Mouse (Mus musculus) heart, adult 9 months (tissue): ENCODE data around the gene Park7.

Experiments used
- DNase-seq, 2 experiments: peaks; one replicate each; pipeline ENCODE4 v3.0.0; 2022; ENCODE audit warnings: low spot score in 2 of 2

Park7 gene

DNA sequence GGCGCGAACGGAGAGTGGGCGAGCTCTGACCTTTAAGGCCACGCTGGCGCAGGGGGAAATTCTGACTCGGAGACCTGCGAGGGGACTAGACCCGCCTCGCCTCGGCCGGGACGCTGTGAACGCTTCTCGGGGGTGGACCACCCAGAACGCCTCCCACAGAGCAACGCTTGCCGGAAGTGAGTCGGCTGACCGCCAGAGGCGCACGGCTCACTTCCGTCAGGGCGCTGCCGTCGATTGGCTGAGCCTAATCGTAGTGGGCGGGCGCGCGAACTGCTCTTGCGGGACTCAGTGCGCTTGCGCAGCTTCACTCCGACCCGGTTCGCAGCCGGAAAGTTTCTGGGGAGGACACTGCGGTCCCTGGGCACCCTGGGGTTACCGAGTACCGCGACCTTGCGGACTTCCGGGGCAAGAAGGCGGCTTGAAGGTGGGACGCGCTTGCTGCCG is at the start of gene Park7, which contains the start of gene Tnfrsf9:
Park7 (minus strand) TSS at position 148 of the 444 bp plus-strand sequence.
Tnfrsf9 (plus strand) TSS at position 273 of the 444 bp plus-strand sequence.
- peak; percentile 96 to 97 for DNase-seq

DNA sequence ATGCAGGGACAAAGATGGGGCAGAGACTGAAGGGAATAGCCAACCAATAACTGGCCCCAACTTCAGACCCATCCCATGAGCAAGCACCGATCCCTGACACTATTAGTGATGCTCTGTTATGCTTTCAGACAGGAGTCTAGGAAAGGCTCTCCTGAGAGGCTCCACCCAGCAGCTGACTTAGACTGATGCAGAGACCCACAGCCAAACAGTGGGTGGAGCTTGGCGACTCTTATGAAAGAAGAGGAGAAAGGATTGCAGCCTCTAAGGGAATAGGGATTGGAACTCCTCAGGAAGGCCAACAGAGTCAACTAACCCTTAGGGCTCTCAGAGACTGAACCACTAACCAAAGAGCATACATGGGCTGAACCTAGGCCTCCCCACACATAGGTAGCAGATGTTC is 49.5 kb upstream of the Park7 start:
- no peak for DNase-seq

DNA sequence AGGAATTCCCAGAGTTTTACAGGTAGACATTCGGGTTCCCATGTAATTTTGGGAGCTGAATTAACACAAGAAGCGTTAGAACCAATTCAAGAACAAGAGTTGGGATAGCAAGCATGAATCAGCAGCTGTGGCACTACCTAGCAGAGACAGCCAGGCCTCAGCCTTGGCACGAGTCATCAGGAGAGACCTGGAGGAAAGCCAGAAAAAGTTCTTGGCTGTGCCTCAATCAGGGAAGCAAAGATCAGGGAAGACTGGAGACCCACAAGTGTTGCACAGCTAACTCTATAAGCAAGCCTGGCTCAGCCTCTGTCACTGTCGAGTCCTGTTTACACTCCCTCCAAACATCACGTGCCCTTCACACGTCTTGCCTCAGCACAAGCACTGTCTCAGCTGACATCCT is 48.0 kb upstream of the Park7 start:
- DNase-seq = peak in 1 of 2 experiments; percentile 45

DNA sequence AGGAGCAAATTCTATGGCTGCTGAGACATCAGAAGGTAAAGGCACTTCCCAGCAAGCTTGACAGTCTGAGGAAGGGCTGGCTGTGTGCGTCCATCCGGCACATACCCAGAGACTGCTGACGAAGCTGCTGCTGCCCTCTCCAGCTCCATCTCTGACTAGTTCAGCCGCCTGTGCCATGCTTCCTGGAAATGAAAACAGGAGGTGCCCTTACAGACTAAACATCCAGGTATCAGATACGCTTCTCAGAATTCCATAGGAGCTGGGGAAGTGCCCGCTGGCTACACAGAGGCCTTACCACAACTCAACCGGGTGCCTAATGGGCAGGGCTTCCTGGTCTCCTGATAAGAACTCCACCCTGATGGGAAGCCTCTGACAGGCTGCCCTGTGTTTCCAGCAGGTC is 44.3 kb upstream of the Park7 start:
- no peak for DNase-seq

DNA sequence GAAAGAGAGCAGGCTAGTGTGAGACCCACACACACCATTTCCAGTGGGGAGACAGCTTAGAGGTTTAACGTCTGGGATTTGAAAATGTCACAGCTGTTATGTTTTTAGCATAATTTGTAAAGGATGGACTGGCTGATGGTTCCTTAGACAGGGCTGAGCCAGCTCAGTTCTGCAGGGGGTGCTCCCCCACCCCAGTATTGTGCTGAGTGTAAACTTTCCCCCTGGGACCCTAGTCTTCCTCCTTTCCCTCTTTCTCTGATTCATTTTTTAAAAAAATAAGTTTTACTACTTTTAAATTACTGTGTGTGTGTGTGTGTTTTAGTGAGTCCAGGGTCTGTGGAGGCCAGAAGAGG is 42.8 kb upstream of the Park7 start:
- DNase-seq = no peak

DNA sequence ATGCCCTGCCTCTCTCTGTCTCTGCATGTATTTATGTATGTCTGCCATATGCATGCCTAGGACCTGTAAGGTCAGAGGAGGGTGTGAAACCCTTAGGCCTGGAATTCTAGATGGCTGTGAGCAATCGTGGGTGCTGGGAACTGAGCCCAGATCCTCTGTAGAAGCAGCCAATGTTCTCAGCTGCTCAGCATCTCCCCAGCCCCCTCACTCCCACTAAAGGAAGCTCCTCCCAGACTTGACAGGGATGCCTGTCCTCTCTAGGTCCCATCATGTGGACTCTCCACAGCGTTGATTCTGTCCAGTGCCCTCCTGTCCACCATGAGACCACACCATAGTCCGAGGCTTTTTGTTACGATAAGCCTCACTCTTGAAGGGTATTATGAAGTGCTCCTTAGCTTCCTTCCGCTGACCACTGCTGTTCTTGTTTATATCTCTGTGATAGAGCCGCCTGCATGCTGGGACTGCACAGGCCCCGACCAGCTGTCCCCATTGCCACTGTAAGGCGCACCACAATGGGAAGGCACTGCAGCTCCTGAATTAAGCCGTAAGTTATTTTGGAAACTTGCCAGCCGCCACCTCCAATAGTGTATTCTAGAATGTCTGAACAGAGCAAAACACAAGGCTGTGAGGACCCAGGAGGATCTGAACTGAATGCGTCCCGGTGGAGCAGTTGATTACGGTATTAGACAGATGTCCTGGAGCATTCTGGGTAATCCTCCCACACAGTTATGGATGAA is 42.3 kb upstream of the Park7 start:
- no peak for DNase-seq

DNA sequence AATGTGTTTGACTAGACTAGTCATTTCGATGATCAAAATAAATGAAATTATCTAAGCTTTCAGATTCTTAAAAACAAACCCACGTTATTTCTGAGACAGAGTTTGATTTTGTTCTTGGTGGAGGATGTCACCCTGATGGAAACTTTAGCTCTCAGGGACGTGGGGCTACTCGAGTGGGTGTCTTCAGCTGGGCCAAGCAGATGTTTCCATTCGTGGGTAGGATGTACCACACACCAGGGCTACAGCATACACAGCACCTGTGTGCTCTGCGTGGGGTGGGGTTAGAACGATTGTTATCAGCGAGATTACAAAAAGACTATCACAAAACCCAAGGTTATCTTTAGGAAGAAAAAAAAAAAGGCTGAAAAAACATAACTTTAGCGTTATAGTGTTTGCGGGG is 36.7 kb upstream of the Park7 start:
- no peak for DNase-seq

DNA sequence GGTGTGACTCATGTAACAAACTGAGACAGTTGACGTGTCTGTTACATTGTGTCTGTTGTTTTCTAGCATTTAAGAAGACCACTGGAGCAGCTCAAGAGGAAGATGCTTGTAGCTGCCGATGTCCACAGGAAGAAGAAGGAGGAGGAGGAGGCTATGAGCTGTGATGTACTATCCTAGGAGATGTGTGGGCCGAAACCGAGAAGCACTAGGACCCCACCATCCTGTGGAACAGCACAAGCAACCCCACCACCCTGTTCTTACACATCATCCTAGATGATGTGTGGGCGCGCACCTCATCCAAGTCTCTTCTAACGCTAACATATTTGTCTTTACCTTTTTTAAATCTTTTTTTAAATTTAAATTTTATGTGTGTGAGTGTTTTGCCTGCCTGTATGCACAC is 30.5 kb upstream of the Park7 start:
- DNase-seq = no peak

DNA sequence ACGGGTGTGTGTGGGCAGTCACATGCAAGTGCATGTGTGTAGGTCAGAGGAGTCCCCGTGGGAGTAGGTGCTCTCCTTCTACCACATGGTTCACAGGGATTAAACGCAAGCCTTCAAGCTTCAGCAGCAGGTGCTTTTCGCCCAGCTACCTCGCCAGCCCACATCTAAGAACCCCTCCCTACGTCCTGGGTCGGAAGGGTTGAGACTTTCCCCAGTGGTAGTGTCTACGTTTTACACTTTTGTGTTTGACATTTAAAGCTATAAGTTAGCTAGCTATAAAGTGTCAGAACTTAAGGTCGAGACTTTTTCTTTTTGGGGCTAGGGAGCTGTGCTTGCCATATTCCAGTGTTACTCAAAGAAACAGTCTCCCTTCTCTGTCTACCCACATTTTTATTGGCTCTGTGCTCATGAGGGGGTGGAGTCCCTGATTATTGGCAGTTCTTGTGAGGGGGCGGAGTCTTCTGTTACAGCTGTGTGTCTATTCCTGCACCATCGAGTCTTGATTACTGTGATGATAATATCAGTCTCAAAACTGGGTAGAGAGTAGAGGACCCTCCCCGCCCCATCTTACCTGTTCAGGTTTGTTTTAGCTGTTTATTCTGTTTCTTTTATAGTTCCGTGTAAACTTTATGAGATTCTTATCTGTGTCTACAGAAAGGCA is 25.9 kb upstream of the Park7 start:
- no peak for DNase-seq

DNA sequence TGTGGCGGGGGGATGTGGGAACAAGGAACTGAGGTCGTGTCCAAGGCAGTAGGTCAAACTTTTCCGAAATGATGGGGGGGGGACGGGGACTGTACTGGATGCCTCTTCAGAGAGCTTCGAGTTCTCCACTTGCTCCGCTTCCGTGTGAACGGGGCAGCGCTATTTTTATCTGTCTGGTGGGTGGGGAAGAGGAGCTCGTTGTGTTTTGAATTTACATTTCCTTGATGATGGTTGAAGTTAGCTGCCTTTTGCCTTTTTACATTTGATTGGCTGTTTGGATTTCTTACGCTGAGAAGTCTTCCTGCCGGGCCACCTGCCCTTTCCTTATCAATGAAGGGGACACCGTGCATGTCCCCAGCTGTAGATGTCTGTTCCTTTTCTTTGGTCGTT is 23.8 kb upstream of the Park7 start:
- no peak for DNase-seq

DNA sequence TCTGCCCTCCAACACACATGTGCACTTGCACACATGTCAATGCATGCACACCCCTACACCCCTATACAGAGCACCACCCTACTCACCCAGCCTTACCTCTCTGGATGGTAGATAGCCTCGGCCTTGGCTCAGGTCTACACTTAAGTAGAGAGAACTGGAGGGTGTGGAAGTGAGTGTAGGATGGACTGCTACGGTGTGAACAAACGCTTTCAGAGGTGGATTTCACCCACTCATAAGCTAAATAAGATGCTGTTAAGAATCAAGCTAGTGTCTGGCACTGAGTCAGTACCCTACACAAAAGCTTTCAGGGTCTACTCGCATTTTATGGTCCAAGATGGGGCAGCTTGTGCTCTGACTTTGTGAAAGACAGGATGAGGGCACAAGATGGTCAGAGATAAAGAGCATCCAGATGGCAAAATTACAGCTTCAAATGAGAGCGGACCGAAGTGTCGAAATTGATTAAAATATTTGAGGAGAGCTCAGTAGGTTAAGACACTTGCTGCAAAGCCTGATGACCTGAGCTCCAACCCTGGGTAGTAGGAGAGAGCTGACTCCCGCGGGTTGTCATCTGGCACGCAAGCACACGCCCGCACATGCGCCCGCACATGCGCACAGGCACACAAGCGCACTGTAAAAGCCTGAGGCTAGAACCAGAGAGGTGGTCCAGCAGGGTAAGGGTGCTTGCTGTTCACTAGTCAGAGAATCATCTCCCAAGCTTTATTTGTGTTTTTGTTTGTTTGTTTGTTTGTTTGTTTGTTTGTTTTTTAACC is 23.2 kb upstream of the Park7 start:
- no peak for DNase-seq

DNA sequence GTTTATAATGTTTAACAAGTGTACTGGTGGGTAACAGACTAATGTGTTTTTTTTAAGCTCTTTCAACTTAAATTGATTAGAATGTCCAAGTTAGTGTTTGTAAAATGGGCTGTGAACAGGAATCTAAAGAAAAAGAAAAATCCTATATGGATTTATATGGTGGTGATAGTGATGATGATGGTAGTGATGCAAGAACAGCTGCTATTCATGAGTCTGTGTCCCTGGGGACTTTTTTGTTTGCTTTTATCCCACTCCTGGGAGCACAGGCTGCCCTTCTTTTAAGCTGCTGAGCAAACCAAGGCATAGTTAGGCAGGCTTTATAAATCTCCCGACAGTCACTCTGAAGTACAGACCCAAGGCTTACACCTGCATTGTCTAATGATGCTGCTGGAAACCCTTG is 19.3 kb upstream of the Park7 start:
- DNase-seq = no peak

DNA sequence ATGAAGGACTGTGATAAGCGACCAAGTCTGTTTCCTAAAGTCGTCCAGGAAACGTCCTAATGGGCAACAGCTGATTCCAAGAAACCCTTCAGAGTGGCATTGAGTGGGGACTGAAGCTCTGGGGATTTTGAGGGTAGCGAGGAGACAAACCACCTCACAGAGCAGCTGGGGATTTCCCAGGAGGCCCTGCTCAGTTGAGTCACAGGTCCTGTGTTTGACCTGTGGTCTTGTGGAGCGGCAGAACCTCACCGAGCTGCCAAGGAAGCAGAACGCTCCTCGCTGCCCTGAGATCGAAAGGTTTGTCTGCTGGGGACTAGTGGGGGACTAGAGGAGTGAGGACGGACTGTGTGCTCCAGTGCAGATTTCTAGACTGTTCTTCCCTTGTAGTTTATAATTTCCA is 13.6 kb upstream of the Park7 start:
- DNase-seq = no peak

DNA sequence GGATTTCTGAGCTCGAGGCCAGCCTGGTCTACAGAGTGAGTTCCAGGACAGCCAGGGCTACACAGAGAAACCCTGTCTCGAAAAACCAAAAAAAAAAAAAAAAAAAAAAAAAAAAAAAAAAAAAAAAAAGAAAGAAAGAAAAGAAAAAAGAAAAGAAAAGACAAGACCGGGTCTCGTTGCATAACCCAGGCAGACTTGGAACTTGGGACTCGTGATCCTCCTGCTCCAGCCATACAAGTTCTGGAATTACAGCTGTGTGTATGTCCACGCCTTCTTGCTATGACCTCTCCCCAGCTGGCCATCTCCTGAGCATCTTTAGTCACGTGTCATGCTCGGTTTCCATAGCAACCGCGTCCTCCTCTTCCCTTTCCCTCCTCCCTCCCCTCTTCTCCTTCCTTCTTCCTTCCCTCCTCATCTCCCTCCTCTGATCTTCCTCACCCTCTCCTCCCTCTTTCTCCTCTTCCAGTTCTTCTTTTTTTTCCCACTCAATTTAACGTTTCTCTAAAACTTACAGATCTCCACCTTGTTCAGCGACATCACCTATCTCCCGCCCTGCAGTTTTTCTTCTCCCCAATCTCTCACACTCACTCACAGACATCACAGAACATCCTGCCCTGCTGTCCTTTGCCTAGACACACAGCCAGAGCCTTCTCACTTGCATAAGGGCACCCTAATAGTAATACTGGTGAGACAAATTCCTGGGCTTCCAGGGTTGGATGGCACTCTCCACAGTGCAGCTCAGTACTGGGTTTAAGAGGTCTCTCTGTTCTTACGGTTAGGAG is 12.9 kb upstream of the Park7 start:
- no peak for DNase-seq

DNA sequence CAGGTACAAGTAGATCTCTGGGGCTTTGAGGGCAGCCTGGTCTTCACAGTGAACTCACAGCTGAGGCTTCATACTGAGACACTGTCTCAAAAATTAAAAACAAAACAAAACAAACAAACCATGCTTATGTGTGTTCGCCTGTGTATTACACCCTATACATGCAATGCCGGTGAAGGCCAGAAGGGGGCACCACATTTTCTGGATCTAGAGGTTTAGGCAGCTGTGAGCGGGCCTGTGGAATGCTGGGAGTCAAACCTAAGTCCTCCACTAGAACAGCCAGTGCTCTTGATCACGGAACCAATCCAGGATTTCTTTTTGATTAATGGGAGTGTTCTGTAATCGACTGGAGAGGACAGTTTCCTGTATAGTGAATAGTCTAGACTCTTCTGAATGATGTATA is 11.7 kb upstream of the Park7 start:
- no peak for DNase-seq

DNA sequence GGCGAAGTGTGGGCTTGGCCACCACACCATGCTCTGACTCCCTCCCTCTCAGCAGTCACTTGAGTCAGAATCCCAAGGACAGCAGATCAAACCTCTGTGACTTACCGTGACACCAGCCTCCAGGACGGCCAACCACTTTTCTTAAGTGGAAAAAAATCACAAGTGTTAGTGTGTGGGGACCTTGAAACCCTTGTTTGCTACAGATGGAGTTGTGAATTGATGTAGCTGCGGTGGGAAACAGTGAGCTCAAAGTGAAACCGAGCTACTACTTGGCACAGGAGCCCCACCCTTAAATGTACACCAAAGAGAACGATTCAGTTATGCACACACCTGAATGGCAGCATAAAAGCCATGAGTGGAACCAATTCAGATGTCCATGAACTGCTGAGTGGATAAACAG is 10.7 kb upstream of the Park7 start:
- no peak for DNase-seq

DNA sequence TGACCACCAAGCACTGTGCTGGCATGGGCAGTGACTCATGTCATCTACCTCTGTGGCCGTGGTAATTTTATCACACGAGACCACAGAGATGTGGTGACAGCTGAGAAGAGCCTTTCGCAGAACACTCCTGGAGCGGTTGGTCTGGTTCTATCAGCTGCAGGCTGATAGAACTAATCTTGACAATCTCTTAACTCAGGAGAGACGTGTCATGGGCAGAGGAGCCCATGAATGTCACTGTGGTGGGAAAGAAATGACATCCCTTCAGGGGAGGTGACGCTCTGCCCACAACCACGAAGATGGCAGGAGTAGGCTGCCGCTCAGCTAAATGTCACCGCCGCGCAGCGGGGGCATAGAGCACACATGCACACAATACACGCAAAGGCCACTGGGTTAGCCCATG is 10.1 kb upstream of the Park7 start:
- DNase-seq = no peak

DNA sequence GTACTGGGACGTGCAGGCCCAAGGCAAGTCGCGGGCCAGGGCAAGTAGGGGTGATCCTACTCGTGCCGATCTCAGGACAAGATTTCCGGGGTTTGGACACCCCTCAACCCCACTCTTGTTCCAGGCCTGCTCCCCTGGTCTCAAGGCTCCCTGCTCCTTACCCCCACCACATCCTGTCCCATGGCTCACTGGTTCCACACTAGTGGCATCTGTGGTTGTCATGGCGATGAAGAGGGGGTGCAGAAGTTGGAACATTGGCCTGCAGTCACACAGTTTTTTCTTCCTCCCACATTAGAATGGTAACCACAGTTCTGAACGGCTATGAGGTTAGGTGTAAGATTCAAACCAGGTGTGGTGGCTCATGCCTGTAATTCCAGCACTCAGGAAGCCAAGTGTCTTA is 7.0 kb upstream of the Park7 start:
- no peak for DNase-seq

DNA sequence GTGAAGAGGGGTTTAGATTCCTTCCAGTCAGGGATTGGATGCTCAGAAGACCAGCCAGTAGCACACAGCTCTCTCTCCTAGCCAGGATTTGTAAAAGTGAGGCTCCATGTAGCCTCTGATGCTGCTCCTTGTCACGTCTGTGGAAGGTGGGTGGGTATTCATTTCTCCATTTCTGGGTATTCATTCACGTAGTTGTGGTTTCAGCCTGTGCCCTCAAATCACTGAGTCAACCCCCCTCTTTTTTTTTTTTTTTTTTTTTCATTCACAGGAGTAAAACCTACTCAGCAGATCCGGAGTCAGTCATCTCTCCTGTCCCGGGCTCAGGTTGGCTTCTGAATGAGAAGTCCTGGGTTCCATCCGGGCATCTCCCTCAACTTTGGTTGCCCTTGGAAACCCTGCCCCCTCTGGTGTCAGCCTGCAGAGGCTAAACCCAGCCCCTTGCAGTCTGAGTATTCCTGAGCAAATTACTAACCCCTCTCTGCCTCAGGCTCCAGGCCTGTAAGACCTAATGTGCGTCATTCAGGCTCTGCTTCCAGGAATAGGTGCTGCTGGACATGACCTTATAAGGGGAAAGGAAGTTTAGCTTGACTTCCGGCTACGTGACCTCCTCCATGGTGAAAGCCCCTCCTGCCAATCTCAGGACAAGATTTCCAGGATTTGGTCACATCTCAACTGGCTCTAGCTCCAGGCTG is 3.2 kb upstream of the Park7 start:
- no peak for DNase-seq

DNA sequence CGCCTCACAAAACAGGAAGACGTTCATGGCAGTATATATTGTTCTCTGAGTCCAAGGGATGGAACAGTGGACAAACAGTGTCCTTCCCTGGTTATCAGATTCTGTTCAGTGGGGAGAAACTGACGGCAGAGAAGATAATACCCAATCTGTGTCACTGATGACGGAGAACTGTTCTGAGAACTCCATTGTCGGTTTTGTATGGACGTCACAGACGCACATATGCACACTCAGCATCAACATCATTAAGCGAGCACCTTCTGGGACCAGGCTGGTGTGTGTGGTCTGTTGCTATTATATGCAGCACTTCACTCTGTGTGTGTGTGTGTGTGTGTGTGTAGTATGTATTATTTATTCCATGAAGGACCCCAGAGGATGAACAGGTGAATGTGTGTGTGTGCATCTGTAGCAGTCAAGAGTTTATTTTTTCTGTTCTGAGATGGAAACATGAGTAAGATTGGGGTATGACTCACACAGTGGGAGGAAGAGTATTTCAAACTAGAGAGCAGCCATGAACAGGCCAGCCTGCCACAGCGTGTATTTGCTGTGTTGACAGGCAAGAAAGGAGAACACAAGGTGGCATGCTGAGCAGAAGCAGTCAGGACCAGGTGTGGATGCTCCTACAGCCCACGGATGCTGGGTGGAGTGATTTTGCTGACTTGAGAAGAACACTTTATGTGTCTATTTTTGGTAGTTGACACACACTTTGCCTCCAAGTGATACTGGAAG is 1.1 kb upstream of the Park7 start:
- DNase-seq = no peak

DNA sequence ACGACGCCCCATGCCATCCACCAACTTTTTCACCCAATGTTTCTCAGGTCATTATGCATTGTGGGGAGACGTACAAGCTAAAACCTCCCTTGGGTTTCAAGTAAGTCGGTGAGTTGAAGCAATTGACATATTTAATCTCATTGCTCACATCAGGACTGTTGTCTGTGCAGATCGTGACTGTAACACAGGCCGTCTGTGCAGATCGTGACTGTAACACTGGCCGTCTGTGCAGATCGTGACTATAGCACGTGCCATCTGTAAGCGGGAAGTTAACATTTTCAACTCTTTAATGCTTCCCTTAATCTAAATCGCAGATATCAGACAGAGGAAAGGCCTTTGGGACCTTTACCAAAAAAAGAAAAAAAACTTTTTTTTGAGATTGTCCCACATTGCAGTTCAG is 494 bp downstream of the Park7 start:
- DNase-seq = no peak
